Mouse (Mus musculus) adrenal gland, postnatal 36 days (tissue): ENCODE measurements around the gene Arhgef19. TPM values are rescaled to one million over a fixed set of nuclear protein-coding genes. Genes with fewer than 3 reads are reported as not detected.

ENCODE experiments used
- DNase-seq, 2 experiments: peaks; one replicate each; pipeline ENCODE4 v3.0.0; 2021; ENCODE audit warnings: mixed read lengths in 1 of 2
- total RNA-seq, 2 experiments: library from RNA; stranded (reverse); gene quantifications; 2 replicates each; pipeline ENCODE4 v1.2.3; 2021

Gene Arhgef19
- total RNA-seq, 2 experiments from 2014 or later = 31.2 to 75.4 TPM

DNA sequence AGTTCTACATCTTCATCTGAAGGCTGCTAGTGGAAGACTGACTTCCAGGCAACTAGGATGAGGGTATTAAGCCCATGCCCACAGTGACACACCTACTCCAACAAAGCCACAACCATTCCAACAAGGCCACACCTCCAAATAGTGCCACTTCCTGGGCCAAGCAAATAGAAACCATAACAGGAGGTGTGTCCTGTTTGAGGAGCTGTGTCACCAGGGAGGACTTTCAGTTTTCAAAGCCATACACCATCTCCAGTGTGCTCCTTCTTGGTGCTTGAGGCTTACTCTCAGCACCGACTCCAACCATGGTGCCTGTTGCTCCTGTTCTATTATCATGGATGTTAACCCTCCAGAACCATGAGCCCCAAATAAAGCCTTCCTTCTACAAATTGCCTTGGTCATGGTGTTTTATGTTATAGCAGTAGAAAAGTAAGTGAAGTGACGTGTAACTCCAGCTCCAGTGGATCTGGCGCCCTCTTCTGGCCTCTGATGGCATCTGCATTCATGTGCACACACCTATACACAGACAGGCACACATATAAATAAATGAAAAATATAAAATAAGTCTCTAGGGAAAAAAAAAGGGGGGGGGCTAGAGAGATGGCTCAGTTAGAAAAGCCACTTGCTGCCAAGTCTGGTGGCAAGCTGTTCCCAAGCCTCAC, 26.8 kb downstream of the Arhgef19 start:
- DNase-seq = no peak

DNA sequence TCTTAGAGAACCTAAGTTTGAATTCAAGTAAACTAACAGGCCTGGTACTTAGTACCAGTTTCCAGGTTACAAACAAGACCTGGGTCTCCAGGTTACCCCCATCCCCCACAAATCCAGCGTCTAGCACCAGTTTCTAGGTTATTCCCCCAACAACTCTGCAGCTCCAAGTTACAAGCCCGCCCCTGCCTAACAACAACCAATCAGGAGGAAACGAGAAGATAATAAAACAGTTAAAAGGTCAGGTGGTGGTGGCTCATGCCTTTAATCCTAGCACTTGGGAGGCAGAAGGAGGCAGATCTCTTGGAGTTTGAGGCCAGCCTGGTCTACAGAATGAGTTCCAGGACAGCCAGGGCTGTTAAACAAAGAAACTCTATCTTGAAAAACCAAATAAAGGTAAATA, 28.0 kb downstream of the Arhgef19 start:
- no peak for DNase-seq

DNA sequence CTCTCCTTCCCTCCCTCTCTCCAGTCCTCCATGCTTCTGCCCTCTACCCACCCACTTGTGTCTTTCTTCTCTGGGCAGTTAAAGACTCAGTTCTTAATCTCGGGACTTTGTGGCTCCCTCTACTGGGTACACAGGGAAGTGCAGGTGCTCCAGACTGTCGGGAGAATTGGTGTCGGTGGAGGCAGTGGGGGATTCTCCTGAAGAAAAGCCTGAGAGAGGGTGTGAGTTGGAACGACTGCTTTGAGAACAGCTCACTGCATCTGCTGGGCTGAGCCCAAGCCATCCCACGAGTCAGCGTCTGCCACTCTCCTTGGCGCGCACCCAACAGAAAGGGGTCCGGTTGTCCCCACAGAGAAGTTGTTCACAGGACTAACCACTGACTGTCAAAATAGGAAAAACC, 28.5 kb downstream of the Arhgef19 start:
- DNase-seq = peak; percentile 61 to 69

DNA sequence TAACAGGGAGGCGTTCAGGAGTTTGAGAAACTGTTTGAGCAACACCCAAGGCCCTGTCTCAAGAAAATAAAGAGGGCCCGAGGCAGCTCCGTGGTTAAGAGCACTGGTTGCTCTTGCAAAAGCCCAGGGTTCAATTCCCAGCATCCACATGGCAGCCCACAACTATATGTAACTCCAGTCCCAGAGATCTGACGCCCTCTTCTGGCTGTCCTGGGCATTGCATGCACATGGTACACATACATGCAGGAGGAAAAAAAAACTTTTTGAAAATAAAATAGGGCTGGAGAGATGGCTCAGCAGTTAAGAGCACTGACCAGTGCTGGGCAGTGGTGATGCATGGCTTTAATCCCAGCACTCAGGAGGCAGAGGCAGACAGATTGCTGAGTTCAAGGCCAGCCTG, 29.1 kb downstream of the Arhgef19 start:
- no peak for DNase-seq

DNA sequence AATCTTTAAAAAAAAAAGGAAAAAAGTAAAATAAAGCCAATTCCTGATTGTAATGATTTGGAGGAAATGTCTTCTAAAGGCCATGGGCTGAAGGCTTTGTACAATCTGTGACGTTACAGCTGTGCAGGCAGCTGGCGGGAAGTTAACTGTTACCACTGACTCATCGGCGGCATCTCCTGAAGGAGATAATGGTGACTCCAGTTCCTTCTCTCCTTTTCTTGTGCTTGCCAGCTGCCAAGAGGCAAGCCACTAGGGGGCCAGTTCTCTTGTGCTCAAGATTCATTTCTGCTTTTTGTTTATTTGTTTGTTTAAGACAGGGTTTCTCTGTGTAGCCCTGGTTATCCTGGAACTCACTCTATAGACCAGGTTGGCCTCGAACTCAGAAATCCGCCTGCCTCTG, 29.8 kb downstream of the Arhgef19 start:
- DNase-seq = no peak

DNA sequence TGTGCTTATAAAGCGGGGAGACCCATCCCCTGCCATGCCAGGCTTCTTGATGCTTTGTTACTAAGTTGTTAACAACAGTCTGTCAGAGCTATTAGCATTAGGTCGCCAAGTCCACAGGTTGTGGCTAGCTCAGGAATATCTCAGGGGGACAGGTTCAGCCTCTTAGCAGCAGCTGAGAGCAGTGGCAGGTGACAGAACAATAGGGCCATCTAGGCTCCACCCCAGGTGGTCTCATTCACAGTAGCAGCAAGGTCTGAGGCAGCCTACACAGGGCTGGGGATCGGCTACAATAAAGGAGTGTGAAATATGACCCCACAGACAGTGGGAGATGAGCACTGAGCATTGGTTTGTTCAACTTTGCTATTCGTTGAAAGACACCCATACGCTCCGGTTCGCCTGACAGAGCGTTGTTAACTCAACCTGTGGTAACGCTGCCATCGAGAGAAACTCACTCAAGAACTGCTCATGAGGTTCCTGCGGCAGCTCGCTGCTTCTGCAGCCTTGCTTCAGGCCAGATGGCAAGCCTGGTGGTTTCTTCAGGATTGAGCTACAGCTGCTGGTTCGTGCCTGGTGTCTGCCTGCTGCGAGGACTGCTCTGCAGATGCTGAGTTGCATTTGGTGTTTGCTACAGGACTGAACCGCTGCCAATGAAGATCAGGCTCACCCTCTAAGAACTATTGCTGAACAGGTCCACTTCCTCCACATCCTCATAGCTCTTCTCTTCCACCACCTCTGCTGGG, 31.1 kb downstream of the Arhgef19 start:
- no peak for DNase-seq

DNA sequence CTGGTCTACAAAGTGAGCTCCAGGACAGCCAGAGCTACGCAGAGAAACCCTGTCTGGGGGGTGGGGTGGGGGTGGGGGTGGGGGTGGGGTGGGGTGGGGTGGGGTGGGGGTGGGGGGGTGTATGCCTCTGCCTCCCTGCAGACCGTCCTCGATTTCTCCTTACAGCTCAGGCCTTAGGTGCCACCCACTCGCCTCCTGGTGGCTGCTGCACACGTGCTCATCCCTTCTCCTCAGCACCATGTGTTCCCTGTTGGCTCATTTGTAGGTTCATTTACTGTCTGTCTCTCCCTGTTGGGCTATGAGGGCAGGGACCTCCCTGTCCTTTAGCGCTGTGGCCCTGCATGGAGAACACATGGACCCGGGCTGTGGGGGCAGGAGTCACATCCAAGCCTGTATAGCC, 31.9 kb downstream of the Arhgef19 start:
- no peak for DNase-seq

DNA sequence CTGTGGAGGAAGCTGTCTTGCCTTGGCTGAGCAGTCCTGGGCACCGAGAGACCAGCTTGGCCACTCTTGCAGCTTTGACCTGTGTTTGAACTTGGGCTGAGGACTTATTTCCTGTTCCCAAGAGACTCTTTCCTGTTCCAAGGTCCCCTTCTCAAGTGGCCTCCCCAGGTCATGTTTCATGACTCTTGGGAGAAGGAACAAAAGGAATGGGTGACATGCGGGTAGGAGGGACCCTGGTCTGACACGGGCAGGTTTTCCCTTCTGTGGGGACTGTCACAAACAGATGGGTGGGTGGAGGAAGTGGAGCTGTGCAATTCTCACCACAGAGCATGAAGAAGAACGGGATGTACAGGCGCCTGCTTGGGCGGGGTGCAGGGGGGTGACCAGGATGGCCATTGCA, 32.4 kb downstream of the Arhgef19 start:
- peak in 1 of 2 experiments; percentile 43 for DNase-seq

DNA sequence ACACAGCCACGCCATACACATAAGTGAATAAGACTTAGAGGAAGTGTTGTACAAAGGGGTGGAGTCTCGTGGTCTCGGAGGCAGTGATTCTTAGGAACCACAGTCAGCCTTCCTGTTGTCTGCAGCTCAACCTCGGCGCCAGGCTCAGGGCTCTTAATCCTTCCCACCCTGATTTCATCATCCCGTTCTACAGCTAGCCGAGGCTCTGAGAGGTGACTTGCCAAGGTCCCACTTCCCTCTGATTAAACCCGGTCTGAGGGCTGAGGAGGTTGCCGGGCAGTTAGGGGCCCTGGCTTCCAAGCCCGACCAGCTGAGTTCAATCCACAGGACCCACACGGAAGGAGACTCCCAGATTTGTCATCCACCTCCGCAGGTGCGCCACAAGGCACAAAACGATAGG, 33.6 kb downstream of the Arhgef19 start:
- no peak for DNase-seq

DNA sequence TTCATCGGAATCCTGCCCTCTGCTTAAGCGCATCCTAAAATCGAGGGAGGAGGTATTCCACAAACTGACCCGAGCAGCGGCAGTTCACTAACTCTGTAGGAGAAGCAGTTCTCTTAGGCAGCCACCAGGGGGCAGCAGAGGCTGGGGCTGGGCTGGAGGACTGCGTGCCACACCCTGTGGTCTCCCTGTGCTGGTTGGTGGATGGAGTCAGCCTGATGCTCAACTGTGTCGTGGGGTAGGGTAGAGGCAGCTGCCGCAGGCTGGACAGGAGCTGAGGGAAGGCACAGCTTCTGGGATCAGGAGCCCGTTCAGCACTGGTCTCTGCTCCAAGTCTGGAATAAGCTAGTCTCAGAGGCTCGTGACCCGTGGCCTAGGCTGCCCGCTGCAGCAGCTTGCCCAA, 34.0 kb downstream of the Arhgef19 start:
- DNase-seq = peak; percentile 91 to 96

DNA sequence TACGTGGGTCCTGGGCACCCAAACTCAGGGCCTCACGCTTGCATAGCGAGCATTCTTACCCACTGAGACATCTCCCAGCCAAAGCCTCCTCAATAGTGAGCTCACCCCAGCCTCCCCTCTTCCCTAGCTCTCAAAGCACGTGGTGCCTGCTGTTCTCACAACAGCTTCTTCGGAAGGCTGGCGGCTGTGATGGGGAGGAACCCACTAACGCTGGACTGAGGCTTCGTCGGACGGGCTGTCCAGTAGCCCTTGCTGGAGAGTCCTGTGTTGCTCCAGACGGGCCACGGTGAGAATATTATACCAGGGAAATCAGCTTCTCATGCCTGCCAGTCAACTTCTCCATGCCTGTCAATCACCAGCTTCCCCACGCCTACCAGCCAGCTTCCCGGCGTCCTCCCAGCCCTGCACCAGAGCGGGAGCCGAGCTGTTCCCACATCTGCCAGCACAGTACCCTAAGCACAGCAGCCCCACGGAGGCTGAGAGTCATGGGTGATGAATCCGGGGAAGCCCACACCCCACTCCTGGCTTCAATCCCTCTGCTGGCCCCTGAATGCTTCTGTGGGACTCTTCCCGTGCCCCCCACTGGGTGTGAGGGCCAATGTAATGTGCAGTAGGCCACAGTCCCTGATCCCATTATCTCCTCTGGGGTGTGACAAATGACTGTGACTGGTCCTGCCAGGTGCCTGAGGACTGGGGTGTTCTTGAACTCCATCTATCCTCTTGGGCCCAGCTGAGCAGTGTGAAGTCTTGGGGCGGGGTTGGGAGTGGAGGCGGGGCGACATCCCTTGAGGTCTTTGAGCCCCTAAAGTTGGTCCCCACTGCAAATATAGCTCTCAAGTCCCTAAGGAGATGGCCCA, 35.4 kb downstream of the Arhgef19 start:
- DNase-seq = no peak

DNA sequence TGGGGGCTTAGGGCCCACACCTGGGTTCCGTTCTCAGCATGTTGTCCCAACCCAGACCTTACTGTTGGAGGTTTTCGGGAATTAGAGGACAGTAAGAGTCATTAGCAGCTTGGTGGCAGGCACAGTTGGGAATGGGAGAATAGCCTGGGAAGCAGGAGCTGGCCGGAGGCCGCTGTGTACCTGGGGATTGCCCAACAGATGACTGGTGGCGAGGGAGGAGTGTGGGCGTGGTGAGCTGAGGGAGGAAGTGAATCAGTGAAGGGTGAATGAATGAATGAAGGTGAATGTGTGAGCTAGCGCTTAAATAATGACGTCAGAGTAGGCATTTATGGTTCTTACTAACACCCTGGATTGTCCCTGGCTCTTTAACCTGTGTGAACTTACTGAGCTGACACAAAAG, 37.9 kb downstream of the Arhgef19 start:
- no peak for DNase-seq

DNA sequence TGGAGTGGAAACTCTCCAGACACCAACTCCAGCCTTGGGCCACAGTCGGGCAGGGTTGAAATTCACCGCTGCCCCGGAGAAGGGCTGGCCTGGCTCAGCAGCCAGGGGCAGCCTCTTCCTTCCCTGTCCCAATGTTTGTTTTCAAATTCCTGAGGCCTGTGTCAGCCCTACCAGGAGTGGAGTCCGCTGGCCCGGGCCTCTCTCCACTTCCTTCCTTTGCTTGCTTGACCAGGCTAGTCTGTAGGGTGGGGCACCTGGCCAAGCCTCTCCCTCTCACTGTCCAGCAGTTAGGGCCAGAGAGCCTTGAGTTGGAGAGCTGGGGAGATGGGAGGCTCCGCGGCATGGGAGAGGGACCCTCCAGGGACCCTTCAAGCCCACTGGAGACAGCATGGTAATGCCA, 38.9 kb downstream of the Arhgef19 start:
- peak; percentile 78 to 89 for DNase-seq

DNA sequence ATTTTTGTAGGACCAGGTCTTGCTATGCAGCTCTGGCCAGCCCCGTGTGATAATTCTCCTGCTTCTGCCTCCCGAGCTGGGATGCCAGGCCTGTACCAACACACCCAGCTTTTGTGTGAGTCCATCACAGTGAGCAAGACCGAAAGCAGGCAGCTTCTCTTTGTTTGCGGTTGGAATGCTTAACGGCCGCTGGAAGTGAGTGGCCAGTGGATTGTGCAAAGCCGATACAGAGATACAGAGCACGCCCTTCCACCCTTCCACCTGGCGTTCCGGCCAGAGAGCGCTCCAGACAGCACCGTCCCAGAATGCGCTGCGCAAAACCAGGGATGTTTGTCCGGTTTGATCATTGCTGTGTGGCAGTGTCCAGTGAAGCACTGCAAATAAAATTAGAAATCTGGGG, 40.0 kb downstream of the Arhgef19 start:
- no peak for DNase-seq

DNA sequence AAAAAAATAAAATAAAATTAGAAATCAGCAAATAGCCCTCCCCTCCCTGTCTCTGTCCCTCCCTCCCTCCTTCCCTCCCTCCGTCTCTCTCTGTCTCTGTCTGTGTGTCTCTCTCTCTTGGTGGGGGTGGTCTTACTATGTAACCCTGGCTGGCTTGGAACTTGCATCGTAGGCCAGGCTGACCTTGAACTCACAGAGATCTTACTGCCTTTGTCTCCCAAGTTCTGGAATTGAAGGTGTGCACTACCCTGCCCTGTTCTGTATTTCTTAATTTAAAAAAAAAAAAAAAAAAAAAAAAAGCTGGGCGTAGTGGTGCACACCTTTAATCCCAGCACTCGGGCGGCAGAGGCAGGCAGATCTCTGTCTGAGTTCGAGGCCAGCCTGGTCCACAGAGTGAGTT, 40.5 kb downstream of the Arhgef19 start:
- no peak for DNase-seq

DNA sequence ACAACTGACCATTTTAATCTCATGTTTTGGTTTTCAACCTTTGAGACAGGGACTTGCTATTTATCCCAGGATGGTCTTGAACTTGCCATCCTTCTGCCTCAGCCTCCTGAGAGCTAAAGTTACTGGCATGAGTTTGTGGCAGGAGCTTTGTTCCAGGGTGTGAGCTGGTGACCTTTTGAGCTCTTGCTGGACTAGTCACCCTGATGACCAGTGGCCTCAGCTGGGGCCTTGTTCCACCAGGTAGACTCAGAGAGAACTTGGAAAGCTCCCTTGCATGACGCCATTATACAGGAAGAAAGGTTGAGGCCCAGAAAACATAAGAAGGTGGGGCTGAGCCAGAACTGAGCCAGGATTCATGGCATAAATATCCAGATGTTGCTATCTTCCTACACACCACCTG, 41.2 kb downstream of the Arhgef19 start:
- no peak for DNase-seq

DNA sequence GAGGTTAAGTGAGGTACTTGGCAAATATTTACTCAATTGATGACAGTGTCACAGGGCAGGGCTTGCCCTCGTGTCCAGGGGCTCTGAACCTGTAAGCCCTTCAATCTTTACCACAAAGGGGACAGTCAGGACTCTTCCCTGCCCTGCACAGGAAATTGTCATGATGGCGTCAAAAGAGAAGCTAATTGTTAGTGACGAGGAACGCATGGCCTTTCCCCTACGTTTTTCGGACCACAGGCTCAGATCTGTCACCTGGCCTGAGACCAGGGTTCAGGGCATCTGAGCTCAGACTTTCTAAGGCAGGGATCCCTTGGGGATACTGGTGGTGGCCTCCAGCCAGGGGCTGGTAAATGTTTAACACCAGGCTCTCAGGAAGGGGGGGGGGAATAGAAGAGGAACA, 41.9 kb downstream of the Arhgef19 start:
- DNase-seq = peak in 1 of 2 experiments; percentile 61

DNA sequence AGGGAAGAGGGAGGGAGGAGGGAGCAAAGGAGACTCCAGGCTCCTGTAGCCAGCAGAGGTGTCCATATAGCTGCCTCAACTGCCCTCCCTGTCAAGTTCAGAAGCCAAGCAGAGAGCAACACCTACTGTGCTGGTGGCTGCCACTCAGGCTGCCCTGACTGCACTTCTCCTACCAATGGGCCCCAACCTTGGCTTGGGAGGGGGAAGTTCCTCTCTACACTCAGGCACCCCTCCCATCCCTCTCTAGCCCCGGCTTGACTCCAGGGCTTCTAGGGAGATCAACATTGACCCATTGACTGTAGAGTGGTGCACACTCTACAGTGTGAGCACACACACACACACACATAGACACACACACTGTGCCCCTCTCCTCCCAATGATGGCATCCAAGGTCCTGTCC, 42.3 kb downstream of the Arhgef19 start:
- no peak for DNase-seq

DNA sequence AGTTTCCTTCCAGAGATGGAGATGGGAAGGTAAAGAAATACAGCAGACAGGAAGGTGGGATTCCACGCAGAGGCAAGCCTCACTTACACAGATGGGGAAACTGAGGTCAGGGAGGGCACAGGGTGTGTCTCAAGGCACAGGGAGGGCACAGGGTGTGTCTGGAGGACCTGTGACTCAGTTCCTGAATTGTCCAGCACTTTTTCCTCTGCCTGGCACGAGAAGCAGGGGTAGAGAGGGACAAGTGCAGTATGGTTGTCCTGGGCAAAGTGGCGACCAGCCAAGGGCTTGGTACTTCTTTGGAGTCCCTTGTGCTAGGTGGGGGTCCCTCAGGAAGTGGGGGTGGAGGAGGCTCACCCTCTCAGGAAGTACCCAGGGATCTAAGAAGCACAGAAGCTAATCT, 42.8 kb downstream of the Arhgef19 start:
- DNase-seq = no peak

DNA sequence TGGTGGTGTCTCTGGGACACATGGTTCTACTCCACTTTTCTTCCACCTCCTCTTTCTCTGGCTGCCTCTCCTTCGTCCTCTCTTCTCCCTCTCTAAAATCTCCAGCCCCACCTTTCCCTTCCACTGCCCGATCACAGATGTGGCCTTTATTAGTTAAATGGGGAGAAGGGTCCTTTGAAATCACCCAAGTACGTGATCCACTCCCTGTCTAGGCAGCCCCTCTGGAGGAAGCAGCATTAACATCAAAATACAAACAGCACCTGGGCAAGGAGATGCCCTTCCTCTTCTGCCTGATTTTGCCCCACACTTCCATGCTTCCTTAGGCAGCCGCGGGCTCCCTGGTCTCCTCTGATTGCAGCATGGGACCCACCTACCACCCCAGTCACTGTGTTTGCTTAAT, 43.3 kb downstream of the Arhgef19 start:
- DNase-seq = no peak

DNA sequence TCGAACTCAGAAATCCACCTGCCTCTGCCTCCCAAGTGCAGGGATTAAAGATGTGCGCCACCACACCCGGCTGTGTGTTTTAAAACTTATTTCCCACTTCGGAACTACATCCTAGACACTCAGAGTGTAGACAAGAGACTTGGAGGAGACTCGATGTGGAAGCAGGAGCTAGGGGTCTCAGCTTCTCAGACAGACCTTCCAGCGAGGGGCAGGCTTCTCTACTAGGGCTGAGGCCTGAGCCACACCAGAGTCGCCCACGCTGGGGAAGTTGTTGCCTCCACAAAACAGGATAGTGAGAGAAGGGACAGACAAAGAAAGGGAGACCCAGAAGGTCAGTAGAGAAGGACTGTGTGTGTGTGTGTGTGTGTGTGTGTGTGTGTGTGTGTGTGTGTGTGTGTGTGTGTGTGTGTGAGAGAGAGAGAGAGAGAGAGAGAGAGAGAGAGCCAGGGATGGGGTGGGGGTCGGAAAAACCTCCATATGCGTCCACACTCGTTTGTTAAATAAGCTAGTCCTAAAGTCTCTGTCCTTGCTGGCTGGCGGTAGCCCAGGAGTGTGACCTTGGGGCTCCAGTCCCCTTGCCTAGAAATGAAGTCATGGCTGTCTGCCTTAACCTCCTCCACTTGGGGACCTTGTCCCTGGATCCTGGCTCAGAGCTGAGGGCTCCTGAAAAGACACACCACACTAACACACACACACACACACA, 44.0 kb downstream of the Arhgef19 start:
- DNase-seq = peak; percentile 81 to 83

DNA sequence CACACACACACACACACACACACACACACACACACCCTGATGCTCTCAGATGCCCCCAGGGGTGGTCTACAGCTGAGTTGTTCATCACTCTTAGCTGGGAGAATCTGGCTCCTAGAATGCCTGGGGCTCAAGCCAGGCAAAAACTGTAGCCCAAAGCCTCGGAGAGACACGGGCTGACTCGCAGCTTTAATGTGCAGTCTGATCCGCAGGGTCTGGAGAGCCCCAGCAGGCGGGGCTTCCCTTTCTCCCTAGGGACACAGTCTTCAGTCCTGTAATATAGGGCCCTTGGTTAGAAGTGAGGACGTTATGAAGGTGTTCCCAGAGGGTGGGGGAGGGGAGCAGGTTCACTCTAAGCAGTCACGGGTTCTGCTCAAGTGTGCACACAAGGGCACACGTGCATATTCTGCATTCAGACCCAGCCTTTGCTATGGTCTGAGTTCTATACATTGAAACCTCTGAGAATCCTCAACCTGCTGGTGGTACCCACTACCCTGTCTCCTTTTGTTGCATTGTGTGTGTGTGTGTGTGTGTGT, 44.6 kb downstream of the Arhgef19 start:
- DNase-seq = no peak
